Mouse (Mus musculus) forebrain, embryonic 11.5 days (tissue): ENCODE measurements around the gene Kcnk4. TPM values are rescaled to one million over a fixed set of nuclear protein-coding genes. Genes with fewer than 3 reads are reported as not detected.
"Not testable (repeated sequence)": the region's sequence is repeated elsewhere in the genome, so short reads cannot be mapped to it uniquely, and the experiment has no call there.

ENCODE experiments used
- ATAC-seq: fragments of 200-750 bp; cut with Nextera tagmentation; replicated peaks from 2 replicates; pipeline ENCODE4 v1.8.0; 2017; ENCODE audit warnings: moderate TSS enrichment; ENCODE audit not compliant: low FRiP score
- DNase-seq: peaks from one replicate; pipeline ENCODE4 v3.0.0-alpha.2; 2017; ENCODE audit warnings: low spot score
- H3K27ac ChIP-seq: fragments of 300-500 bp; sonication (generic); 2 replicates; pipeline ENCODE4 v1.5.1; 2014; ENCODE audit warnings: low read depth, low read length
- H3K27me3 ChIP-seq: fragments of 300-500 bp; sonication (generic); 2 replicates; pipeline ENCODE4 v1.6.1; 2014; ENCODE audit warnings: mild to moderate bottlenecking, low read length, mixed read lengths; ENCODE audit not compliant: control insufficient read depth, insufficient read depth
- H3K36me3 ChIP-seq: fragments of 300-500 bp; sonication (generic); 2 replicates; pipeline ENCODE4 v1.6.1; 2014; ENCODE audit warnings: mild to moderate bottlenecking, low read length, moderate library complexity, mixed read lengths; ENCODE audit not compliant: control insufficient read depth, insufficient read depth
- H3K4me1 ChIP-seq: fragments of 300-500 bp; sonication (generic); replicated peaks from 2 replicates; pipeline ENCODE4 v1.6.1; 2014; ENCODE audit warnings: low read length, mixed read lengths; ENCODE audit not compliant: control insufficient read depth, insufficient read depth
- H3K4me2 ChIP-seq: fragments of 300-500 bp; sonication (generic); 2 replicates; pipeline ENCODE4 v1.6.1; 2014; ENCODE audit warnings: low read depth, mild to moderate bottlenecking, low read length, moderate library complexity, mixed read lengths; ENCODE audit not compliant: severe bottlenecking
- H3K4me3 ChIP-seq: fragments of 300-500 bp; sonication (generic); 2 replicates; pipeline ENCODE4 v1.5.1; 2014; ENCODE audit warnings: low read depth, low read length
- H3K9ac ChIP-seq: fragments of 300-500 bp; sonication (generic); 2 replicates; pipeline ENCODE4 v1.6.1; 2014; ENCODE audit warnings: low read length
- H3K9me3 ChIP-seq: fragments of 300-500 bp; sonication (generic); 2 replicates; pipeline ENCODE4 v1.6.1; 2016; ENCODE audit warnings: low read length, mixed read lengths; ENCODE audit not compliant: control insufficient read depth
- WGBS: fragments of 180-500 bp; shearing (Covaris S2); extraction: QIAGEN DNeasy Blood & Tissue Kit; methylation state at CpG from one replicate; pipeline ENCODE4 v1.1.7; 2014; 5-methylcytosine and 5-hydroxymethylcytosine counted together
- polyA plus RNA-seq: library from polyadenylated mRNA; unstranded; fragments of >200 nt; fragmentation: Nextera tagmentation; extraction: Ambion mirVana; gene quantifications from 2 replicates; pipeline ENCODE4 v1.2.1, GENCODE M21; 2014

Gene Kcnk4
- polyA plus RNA-seq, 1 experiment from 2014 or later: not detected

GRCm38 (mm10) chr19:6899641-6900040 lies 34.7 kb downstream of the Kcnk4 start:
- H3K36me3 ChIP-seq: no peaks in the 10 kb centered on the region
- H3K4me3 ChIP-seq: no peak overlapping the region
- DNase-seq: no peak
- H3K27me3 ChIP-seq: no peaks in the 10 kb centered on the region
- no peak overlapping the region for H3K27ac ChIP-seq
- 89% methylated on average over 4 of the region's 4 CpGs for WGBS
- no peak for ATAC-seq
- no peak overlapping the region for H3K4me2 ChIP-seq
- H3K4me1 ChIP-seq: no peaks in the 10 kb centered on the region
- no peak overlapping the region for H3K9ac ChIP-seq
- H3K9me3 ChIP-seq: no peaks in the 10 kb centered on the region

GRCm38 (mm10) chr19:6895608-6896305 lies 38.6 kb downstream of the Kcnk4 start:
- H3K4me2 ChIP-seq, H3K4me3 ChIP-seq, H3K4me1 ChIP-seq, H3K27ac ChIP-seq, ATAC-seq, H3K9ac ChIP-seq, H3K27me3 ChIP-seq, H3K36me3 ChIP-seq, H3K9me3 ChIP-seq: not testable (repeated sequence)
- WGBS: 89% methylated on average over 18 of the region's 18 CpGs
- peak; percentile 20 for DNase-seq

- Histone ChIP-seq H3K9ac (no peak overlapping the region), H3K4me3 (no peak overlapping the region), H3K27ac (no peak overlapping the region), H3K27me3 (no peaks in the 10 kb centered on the region), H3K36me3 (no peaks in the 10 kb centered on the region), H3K4me2 (no peak overlapping the region), H3K9me3 (no peaks in the 10 kb centered on the region), H3K4me1 (no peaks in the 10 kb centered on the region)
- 94% methylated on average over 14 of the region's 14 CpGs for WGBS
- no peak for ATAC-seq
- peak; percentile 30 for DNase-seq
These were observed 40.4 kb downstream of the Kcnk4 start for GRCm38 (mm10) chr19:6893731-6894451.

- Histone ChIP-seq H3K4me1 (no peaks in the 10 kb centered on the region), H3K4me3 (no peak overlapping the region), H3K36me3 (no peaks in the 10 kb centered on the region), H3K9me3 (no peaks in the 10 kb centered on the region), H3K4me2 (no peak overlapping the region), H3K27me3 (no peaks in the 10 kb centered on the region), H3K27ac (no peak overlapping the region), H3K9ac (no peak overlapping the region)
- no peak for ATAC-seq
- WGBS: 79% methylated on average over 4 of the region's 4 CpGs
- DNase-seq: no peak
These were observed 41.8 kb downstream of the Kcnk4 start for GRCm38 (mm10) chr19:6892512-6892911.

- Histone ChIP-seq H3K36me3 (no peaks in the 10 kb centered on the region), H3K9me3 (no peaks in the 10 kb centered on the region; the same call in 1 of the 2 replicates), H3K9ac (no peak overlapping the region), H3K27me3 (no peaks in the 10 kb centered on the region), H3K4me1 (no peaks in the 10 kb centered on the region), H3K4me2 (no peak overlapping the region), H3K27ac (no peak overlapping the region), H3K4me3 (no peak overlapping the region)
- ATAC-seq: no peak
- no peak for DNase-seq
- 86% methylated on average over 4 of the region's 4 CpGs for WGBS
These were observed 56.4 kb downstream of the Kcnk4 start for GRCm38 (mm10) chr19:6877965-6878364.

- Histone ChIP-seq H3K4me2 (no peak overlapping the region), H3K4me3 (no peak overlapping the region), H3K4me1 (no peaks in the 10 kb centered on the region), H3K36me3 (no peaks in the 10 kb centered on the region), H3K9ac (no peak overlapping the region), H3K27me3 (no peaks in the 10 kb centered on the region), H3K9me3 (no peaks in the 10 kb centered on the region; the same call in 1 of the 2 replicates), H3K27ac (no peak overlapping the region)
- ATAC-seq (no peak), DNase-seq (no peak)
These were observed 57.5 kb downstream of the Kcnk4 start for GRCm38 (mm10) chr19:6876799-6877198.

GRCm38 (mm10) chr19:6875834-6876233 lies 58.5 kb downstream of the Kcnk4 start:
- DNase-seq (no peak), ATAC-seq (no peak)
- no peaks in the 10 kb centered on the region for H3K27me3 ChIP-seq
- H3K27ac ChIP-seq: no peak overlapping the region
- no peak overlapping the region for H3K4me3 ChIP-seq
- H3K36me3 ChIP-seq: no peaks in the 10 kb centered on the region
- no peaks in the 10 kb centered on the region; the same call in 1 of the 2 replicates for H3K9me3 ChIP-seq
- H3K9ac ChIP-seq: no peak overlapping the region
- H3K4me1 ChIP-seq: no peaks in the 10 kb centered on the region
- no peak overlapping the region for H3K4me2 ChIP-seq
- 85% methylated on average over 6 of the region's 6 CpGs for WGBS

GRCm38 (mm10) chr19:6874257-6874656 lies 60.1 kb downstream of the Kcnk4 start:
- H3K4me3 ChIP-seq: no peak overlapping the region
- no peak overlapping the region for H3K4me2 ChIP-seq
- no peaks in the 10 kb centered on the region for H3K9me3 ChIP-seq
- no peak overlapping the region for H3K27ac ChIP-seq
- 71% methylated on average over 1 of the region's 1 CpGs for WGBS
- no peak overlapping the region for H3K9ac ChIP-seq
- H3K27me3 ChIP-seq: no peaks in the 10 kb centered on the region
- DNase-seq (no peak), ATAC-seq (no peak)
- no peaks in the 10 kb centered on the region for H3K36me3 ChIP-seq
- no peaks in the 10 kb centered on the region for H3K4me1 ChIP-seq
